Mouse (Mus musculus) liver, postnatal 0 days (tissue): ENCODE data around the gene St5. TPM values are rescaled to one million over a fixed set of nuclear protein-coding genes. Genes with fewer than 3 reads are reported as not detected.

ENCODE experiments used
- ATAC-seq: fragments of 200-750 bp; cut with Nextera tagmentation; 2 replicates; pipeline ENCODE4 v1.8.0; 2017; ENCODE audit warnings: mild to moderate bottlenecking, moderate library complexity
- DNase-seq: peaks from one replicate; pipeline ENCODE4 v3.0.0-alpha.2; 2016
- H3K27ac ChIP-seq: fragments of 300-500 bp; sonication (generic); 2 replicates; pipeline ENCODE4 v1.5.1; 2014; ENCODE audit warnings: antibody characterized with exemption, moderate library complexity, mild to moderate bottlenecking, low read depth
- H3K27me3 ChIP-seq: fragments of 300-500 bp; sonication (generic); 2 replicates; pipeline ENCODE4 v1.6.1; 2014; ENCODE audit warnings: low read length, control low read depth, mixed read lengths; ENCODE audit not compliant: insufficient read depth
- H3K36me3 ChIP-seq: fragments of 300-500 bp; sonication (generic); replicated peaks from 2 replicates; pipeline ENCODE4 v1.6.1; 2014; ENCODE audit warnings: mild to moderate bottlenecking, control low read depth, low read length, moderate library complexity, mixed read lengths; ENCODE audit not compliant: insufficient read depth
- H3K4me1 ChIP-seq: fragments of 300-500 bp; sonication (generic); 2 replicates; pipeline ENCODE4 v1.6.1; 2014; ENCODE audit warnings: antibody characterized with exemption, mild to moderate bottlenecking, control low read depth; ENCODE audit not compliant: insufficient read depth
- H3K4me2 ChIP-seq: fragments of 300-500 bp; sonication (generic); 2 replicates; pipeline ENCODE4 v1.6.1; 2014; ENCODE audit warnings: low read depth, mild to moderate bottlenecking, low read length, moderate library complexity, mixed read lengths
- H3K4me3 ChIP-seq: fragments of 300-500 bp; sonication (generic); 2 replicates; pipeline ENCODE4 v1.5.1; 2014; ENCODE audit warnings: low read depth, low read length
- H3K9ac ChIP-seq: fragments of 300-500 bp; sonication (generic); replicated peaks from 2 replicates; pipeline ENCODE4 v1.6.1; 2014; ENCODE audit warnings: mild to moderate bottlenecking, moderate library complexity
- H3K9me3 ChIP-seq: fragments of 300-500 bp; sonication (generic); 2 replicates; pipeline ENCODE4 v1.6.1; 2016; ENCODE audit warnings: mild to moderate bottlenecking, control low read depth, low read length, mixed read lengths
- CTCF ChIP-seq: sonication (generic); IDR thresholded peaks from 2 replicates; pipeline ENCODE4 v1.5.1; 2016; ENCODE audit warnings: antibody characterized with exemption, low read depth
- EP300 ChIP-seq: IDR thresholded peaks from 2 replicates; pipeline ENCODE4 v1.6.1; 2016; ENCODE audit warnings: antibody characterized with exemption, low read depth, mild to moderate bottlenecking
- WGBS: fragments of 180-500 bp; shearing (Covaris S2); extraction: QIAGEN DNeasy Blood & Tissue Kit; methylation state at CpG from one replicate; pipeline ENCODE4 v1.1.7; 2014; ENCODE audit not compliant: insufficient replicate concordance; 5-methylcytosine and 5-hydroxymethylcytosine counted together
- polyA plus RNA-seq: library from polyadenylated mRNA; unstranded; fragments of >200 nt; fragmentation: Nextera tagmentation; extraction: Ambion mirVana; gene quantifications from 2 replicates; pipeline ENCODE4 v1.2.1, GENCODE M21; 2015

Gene St5
- polyA plus RNA-seq, 1 experiment from 2014 or later = 33.9 TPM

DNA sequence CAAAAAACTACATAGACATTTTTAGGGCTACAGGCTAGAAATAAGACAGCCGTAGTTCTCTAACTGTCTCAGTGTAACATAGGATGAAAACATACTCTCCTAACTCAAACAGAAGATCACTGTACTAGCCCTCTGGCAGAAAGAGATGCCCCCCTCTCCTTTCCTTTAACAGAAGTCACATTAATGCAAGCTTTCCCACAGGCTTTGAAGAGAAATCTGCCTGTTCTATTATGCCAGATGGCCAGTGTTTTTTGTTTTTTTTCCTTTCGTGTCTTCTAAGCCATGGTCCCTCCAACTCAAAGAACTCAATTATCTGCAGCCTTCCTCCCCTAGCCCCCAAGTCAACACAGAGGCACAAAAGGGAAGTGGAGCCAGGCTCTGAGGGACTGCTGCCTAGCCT lies 90.9 kb downstream of the St5 start:
- no peaks in the 10 kb centered on the region for H3K36me3 ChIP-seq
- WGBS = 66% methylated on average over 2 of the region's 2 CpGs

DNA sequence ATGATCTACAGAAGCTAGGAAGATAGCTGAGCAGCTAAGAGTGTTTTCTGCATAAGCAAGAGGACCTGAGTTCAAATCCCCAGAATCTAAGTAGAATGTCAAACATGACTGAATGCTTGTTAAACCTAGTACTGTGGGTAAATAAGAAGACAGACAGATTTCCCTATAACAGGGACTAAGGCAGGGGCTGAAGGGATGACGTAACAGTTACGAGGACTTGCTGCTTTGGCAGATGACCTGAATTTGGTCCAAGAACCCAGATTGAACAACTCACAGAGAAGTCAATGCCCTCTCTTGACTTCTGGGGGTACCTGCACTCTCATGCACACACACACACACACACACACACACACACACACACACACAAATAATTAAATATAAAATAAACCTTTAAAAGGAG lies 93.1 kb downstream of the St5 start:
- Histone ChIP-seq H3K4me2 (no peak overlapping the region), H3K36me3 (no peaks in the 10 kb centered on the region), H3K4me3 (no peak overlapping the region), H3K27me3 (no peaks in the 10 kb centered on the region), H3K9me3 (no peaks in the 10 kb centered on the region), H3K4me1 (peaks cover 33% of the 10 kb centered on the region), H3K27ac (no peak overlapping the region), H3K9ac (no peak overlapping the region)
- TF ChIP-seq CTCF = no peak
- no peak for TF ChIP-seq EP300
- DNase-seq (no peak), ATAC-seq (0 out of 2 replicates have a peak, but pooled peaks have one; percentile 27)
- WGBS = 55% methylated on average over 2 of the region's 2 CpGs

More for the DNA sequence above, 90.9 kb downstream of the St5 start:
- Histone ChIP-seq H3K4me2 (no peak overlapping the region), H3K4me3 (no peak overlapping the region), H3K4me1 (peaks cover 32% of the 10 kb centered on the region), H3K9ac (no peak overlapping the region; the same call in 1 of the 2 replicates), H3K9me3 (no peaks in the 10 kb centered on the region), H3K27me3 (no peaks in the 10 kb centered on the region), H3K27ac (no peak overlapping the region)
- ATAC-seq (no peak), DNase-seq (no peak)
- TF ChIP-seq EP300 (no peak), CTCF (no peak)

DNA sequence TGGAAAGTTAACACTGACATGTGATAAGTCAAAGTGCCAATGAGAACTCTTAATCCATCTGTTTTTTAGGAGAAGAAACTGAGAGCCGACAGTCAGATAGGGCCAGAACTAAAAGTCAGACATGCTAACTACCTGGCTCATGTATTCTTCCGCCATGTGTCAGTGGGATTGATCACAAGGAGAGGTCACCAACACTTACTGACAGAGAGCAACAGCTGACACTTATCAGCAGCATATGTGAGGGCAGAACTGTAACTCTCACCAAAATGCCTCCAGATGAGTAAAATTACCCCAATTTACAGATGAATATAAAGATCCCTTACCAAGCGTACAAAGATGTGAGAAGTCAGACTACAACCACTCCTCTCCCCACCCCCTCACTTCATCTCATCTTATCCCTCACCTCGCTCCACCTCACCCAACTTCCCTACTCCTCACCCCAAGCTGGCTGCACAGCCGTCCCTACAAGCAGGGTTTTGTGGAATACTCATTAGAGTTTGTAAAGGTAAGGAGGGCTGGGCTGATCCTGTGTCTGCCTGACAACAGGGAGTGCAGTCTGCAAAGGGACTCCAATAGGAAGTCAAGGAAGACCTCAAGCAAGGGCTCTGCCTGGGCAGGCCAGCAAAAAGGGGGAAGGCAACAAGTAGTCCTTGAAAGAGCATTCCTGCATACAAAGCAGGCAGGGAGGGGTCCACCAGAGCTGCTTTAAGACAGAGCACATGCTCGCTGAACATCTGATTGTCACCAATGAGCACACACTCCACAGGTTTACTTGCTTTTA lies 93.7 kb downstream of the St5 start:
- no peaks in the 10 kb centered on the region for H3K27me3 ChIP-seq
- 76% methylated on average over 6 of the region's 6 CpGs for WGBS
- no peaks in the 10 kb centered on the region for H3K9me3 ChIP-seq
- no peak overlapping the region for H3K4me3 ChIP-seq
- TF ChIP-seq EP300 (no peak), CTCF (no peak)
- no peak overlapping the region for H3K4me2 ChIP-seq
- DNase-seq (no peak), ATAC-seq (no peak)
- no peak overlapping the region for H3K27ac ChIP-seq
- no peaks in the 10 kb centered on the region for H3K36me3 ChIP-seq
- H3K4me1 ChIP-seq = peaks cover 29% of the 10 kb centered on the region
- no peak overlapping the region for H3K9ac ChIP-seq

GRCm38 (mm10) chr7:109608831-109609230 lies 94.6 kb downstream of the St5 start:
- Histone ChIP-seq H3K27ac (no peak overlapping the region), H3K9me3 (no peaks in the 10 kb centered on the region), H3K9ac (no peak overlapping the region), H3K4me1 (peaks cover 25% of the 10 kb centered on the region), H3K4me2 (no peak overlapping the region), H3K27me3 (no peaks in the 10 kb centered on the region), H3K36me3 (no peaks in the 10 kb centered on the region), H3K4me3 (no peak overlapping the region)
- TF ChIP-seq CTCF (no peak), EP300 (no peak)
- 87% methylated on average over 6 of the region's 6 CpGs for WGBS
- DNase-seq (no peak), ATAC-seq (no peak)

- DNase-seq = no peak
- no peak overlapping the region for H3K4me3 ChIP-seq
- no peak overlapping the region for H3K4me2 ChIP-seq
- no peak overlapping the region for H3K9ac ChIP-seq
- TF ChIP-seq EP300 (no peak), CTCF (no peak)
- H3K27ac ChIP-seq = no peak overlapping the region
- ATAC-seq = no peak
- 79% methylated on average over 7 of the region's 7 CpGs for WGBS
- no peaks in the 10 kb centered on the region for H3K9me3 ChIP-seq
- no peaks in the 10 kb centered on the region for H3K27me3 ChIP-seq
- peaks cover 31% of the 10 kb centered on the region for H3K4me1 ChIP-seq
- H3K36me3 ChIP-seq = no peaks in the 10 kb centered on the region
Observed at GRCm38 (mm10) chr7:109606994-109607610, 96.3 kb downstream of the St5 start.

DNA sequence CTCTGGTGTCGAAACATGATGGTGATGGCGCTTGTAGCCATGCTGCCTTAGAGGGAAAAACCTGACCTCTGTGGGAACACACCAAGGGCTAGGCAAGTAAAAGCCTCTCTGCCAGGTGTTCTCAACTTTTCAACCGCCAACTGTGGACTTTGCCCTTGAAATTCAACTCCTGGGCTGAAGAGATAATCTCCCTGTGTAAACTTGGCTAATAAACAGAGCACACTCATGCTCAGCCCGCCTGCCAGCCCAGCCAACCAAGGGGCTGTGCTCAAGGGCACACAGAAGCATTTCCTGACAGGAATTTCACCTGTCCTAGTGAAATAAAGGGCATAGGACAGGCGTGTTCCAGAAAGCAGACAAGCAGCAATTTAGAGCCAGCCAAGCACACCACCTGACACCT lies 100.8 kb downstream of the St5 start:
- H3K9ac ChIP-seq = peak overlapping the region; percentile 74
- ATAC-seq = peak; percentile 88
- 40% methylated on average over 5 of the region's 5 CpGs for WGBS
- H3K9me3 ChIP-seq = no peaks in the 10 kb centered on the region
- H3K4me2 ChIP-seq = peak overlapping the region; percentile 69
- no peak for TF ChIP-seq CTCF
- TF ChIP-seq EP300 = peak; percentile 95
- peak overlapping the region; percentile 98 for H3K27ac ChIP-seq
- H3K27me3 ChIP-seq = no peaks in the 10 kb centered on the region
- H3K4me1 ChIP-seq = peaks cover 44% of the 10 kb centered on the region
- no peaks in the 10 kb centered on the region for H3K36me3 ChIP-seq
- H3K4me3 ChIP-seq = peak overlapping the region; percentile 34
- peak; percentile 74 for DNase-seq
